Mouse (Mus musculus) olfactory bulb, adult 2 months (tissue): Measurements from ENCODE around the gene Capn10.

Source experiments
- CTCF ChIP-seq: fragments of 200-500 bp; IDR thresholded peaks from 2 replicates; pipeline ENCODE4 v1.5.1; 2012; ENCODE audit warnings: low read depth, mild to moderate bottlenecking, low read length, moderate library complexity; ENCODE audit not compliant: insufficient read depth
- POLR2A ChIP-seq: fragments of 200-500 bp; IDR thresholded peaks from 2 replicates; pipeline ENCODE4 v1.6.1; 2012; ENCODE audit warnings: mild to moderate bottlenecking, low read depth, low read length, moderate library complexity; ENCODE audit not compliant: insufficient read depth

DNA sequence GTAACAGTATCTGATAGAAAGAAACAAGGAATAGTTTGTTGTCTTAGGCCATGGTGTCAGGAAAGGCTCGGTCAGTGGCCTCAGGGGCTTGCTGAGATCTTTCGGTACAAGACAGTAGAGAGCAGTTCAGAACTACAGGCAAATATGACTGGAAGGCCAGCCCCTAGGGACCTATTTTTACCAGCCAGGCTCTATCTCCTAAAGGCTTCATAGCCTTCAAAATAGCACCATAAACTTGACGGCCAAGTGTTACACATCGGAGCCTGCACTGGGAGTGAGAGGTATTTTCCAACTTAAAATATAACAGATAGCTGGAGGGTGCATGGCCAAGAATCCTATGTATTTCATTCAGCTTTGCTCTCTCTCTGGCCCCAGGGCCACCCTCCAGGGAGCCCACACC, 12.7 kb upstream of the Capn10 start:
- TF ChIP-seq CTCF (no peak), POLR2A (no peak)
